Mouse (Mus musculus): ENCODE results near the gene Tmem132b.

GRCm38 (mm10) chr5:125505968-125506367, 25.6 kb upstream of the Tmem132b start:
- no peak for TF ChIP-seq GATA1 (IDR thresholded peaks at IDR 0.05; ENCODE audit: borderline replicate concordance, low read length)
- no peak for TF ChIP-seq FLI1 (IDR thresholded peaks at IDR 0.05; ENCODE audit: low read length)
